Mouse (Mus musculus): ENCODE data around the gene Gm4869.

Gene Gm4869

GRCm38 (mm10) chr5:140517921-140518230, 72.4 kb downstream of the Gm4869 start:
- in situ Hi-C loops (cut with MboI), result no loop called here

GRCm38 (mm10) chr5:140521196-140521595, 75.8 kb downstream of the Gm4869 start:
- in situ Hi-C loops (cut with MboI), result no loop called here

- in situ Hi-C loops (cut with MboI), result no loop called here
Observed at GRCm38 (mm10) chr5:140526754-140527153, 81.3 kb downstream of the Gm4869 start.

GRCm38 (mm10) chr5:140538111-140538683, 92.8 kb downstream of the Gm4869 start:
- in situ Hi-C loops (cut with MboI), result no loop called here

GRCm38 (mm10) chr5:140540106-140540505, 94.7 kb downstream of the Gm4869 start:
- in situ Hi-C loops (cut with MboI), result loop anchor here (5.0 kb wide), 1 partner anchor 77 kb away; no protein-coding TSS in a partner anchor

GRCm38 (mm10) chr5:140542811-140543575, 97.5 kb downstream of the Gm4869 start:
- in situ Hi-C loops (cut with MboI), result loop anchor here (5.0 kb wide), 1 partner anchor 74 kb away; no protein-coding TSS in a partner anchor
